Mouse (Mus musculus): ENCODE measurements around the gene Fah. TPM values are rescaled to one million over a fixed set of nuclear protein-coding genes. Genes with fewer than 3 reads are reported as not detected.

Gene Fah
- total and polyA plus RNA-seq, 2 experiments from 2014 or later, result 14.3 to 17.6 TPM

- 97% methylated on average over 1 of the region's 1 CpGs for whole genome bisulfite sequencing
- ATAC-seq, result no peak
Measured at GRCm38 (mm10) chr7:84560500-84560899, 46.0 kb downstream of the Fah start.

GRCm38 (mm10) chr7:84557332-84557731 lies 49.2 kb downstream of the Fah start:
- Histone ChIP-seq H3K27me3 (ENCODE audit: insufficient read depth, low read length) (no peaks in the 10 kb centered on the region), H3K9me3 (ENCODE audit: low read length) (no peaks in the 10 kb centered on the region), H3K4me2 (ENCODE audit: low read depth, low read length) (no peak overlapping the region), H3K9ac (replicated peaks; ENCODE audit: low read length) (no peak overlapping the region), H3K36me3 (ENCODE audit: insufficient read depth, low read length) (no peaks in the 10 kb centered on the region), H3K4me1 (ENCODE audit: insufficient read depth, low read length) (no peaks in the 10 kb centered on the region), H3K27ac (no peak overlapping the region), H3K4me3 (ENCODE audit: low read length) (no peak overlapping the region)
- 79% methylated on average over 3 of the region's 3 CpGs for WGBS
- TF ChIP-seq CTCF (IDR thresholded peaks at IDR 0.05; ENCODE audit: low read depth), result no peak
- no peak for ATAC-seq
- no peak for DNase-seq (ENCODE audit: low spot score)

More at GRCm38 (mm10) chr7:84560500-84560899, 46.0 kb downstream of the Fah start:
- H3K27me3 ChIP-seq (ENCODE audit: insufficient read depth, low read length), result no peaks in the 10 kb centered on the region
- H3K4me2 ChIP-seq (ENCODE audit: low read depth, low read length), result no peak overlapping the region
- no peak for TF ChIP-seq CTCF (IDR thresholded peaks at IDR 0.05; ENCODE audit: low read depth)
- H3K4me3 ChIP-seq (ENCODE audit: low read length), result no peak overlapping the region
- no peaks in the 10 kb centered on the region for H3K9me3 ChIP-seq (ENCODE audit: low read length)
- no peak for DNase-seq (ENCODE audit: low spot score)
- no peak overlapping the region for H3K9ac ChIP-seq (replicated peaks; ENCODE audit: low read length)
- H3K36me3 ChIP-seq (ENCODE audit: insufficient read depth, low read length), result no peaks in the 10 kb centered on the region
- no peak overlapping the region for H3K27ac ChIP-seq
- H3K4me1 ChIP-seq (ENCODE audit: insufficient read depth, low read length), result no peaks in the 10 kb centered on the region

- Histone ChIP-seq H3K4me1 (ENCODE audit: insufficient read depth, low read length) (no peaks in the 10 kb centered on the region), H3K9me3 (ENCODE audit: low read length) (no peaks in the 10 kb centered on the region), H3K36me3 (ENCODE audit: insufficient read depth, low read length) (no peaks in the 10 kb centered on the region), H3K4me2 (ENCODE audit: low read depth, low read length) (no peak overlapping the region), H3K9ac (replicated peaks; ENCODE audit: low read length) (no peak overlapping the region), H3K27me3 (ENCODE audit: insufficient read depth, low read length) (no peaks in the 10 kb centered on the region), H3K27ac (no peak overlapping the region), H3K4me3 (ENCODE audit: low read length) (no peak overlapping the region)
- TF ChIP-seq CTCF (IDR thresholded peaks at IDR 0.05; ENCODE audit: low read depth), result no peak
- ATAC-seq, result no peak
- 63% methylated on average over 3 of the region's 3 CpGs for WGBS
- DNase-seq (ENCODE audit: low spot score), result no peak
Measured at GRCm38 (mm10) chr7:84555294-84555693, 51.2 kb downstream of the Fah start.

GRCm38 (mm10) chr7:84551472-84551871 lies 55.0 kb downstream of the Fah start:
- 82% methylated on average over 2 of the region's 2 CpGs for WGBS
- Histone ChIP-seq H3K36me3 (ENCODE audit: insufficient read depth, low read length) (no peaks in the 10 kb centered on the region), H3K27ac (no peak overlapping the region), H3K9me3 (ENCODE audit: low read length) (no peaks in the 10 kb centered on the region), H3K4me1 (ENCODE audit: insufficient read depth, low read length) (no peaks in the 10 kb centered on the region), H3K27me3 (ENCODE audit: insufficient read depth, low read length) (no peaks in the 10 kb centered on the region), H3K4me2 (ENCODE audit: low read depth, low read length) (no peak overlapping the region), H3K9ac (replicated peaks; ENCODE audit: low read length) (no peak overlapping the region), H3K4me3 (ENCODE audit: low read length) (no peak overlapping the region)
- TF ChIP-seq CTCF (IDR thresholded peaks at IDR 0.05; ENCODE audit: low read depth), result no peak
- DNase-seq (ENCODE audit: low spot score) (no peak), ATAC-seq (no peak)

GRCm38 (mm10) chr7:84546667-84547066 lies 59.9 kb downstream of the Fah start:
- DNase-seq (ENCODE audit: low spot score) (peak; percentile 21), ATAC-seq (no peak)
- Histone ChIP-seq H3K4me3 (ENCODE audit: low read length) (no peak overlapping the region), H3K27ac (no peak overlapping the region), H3K9ac (replicated peaks; ENCODE audit: low read length) (no peak overlapping the region), H3K27me3 (ENCODE audit: insufficient read depth, low read length) (no peaks in the 10 kb centered on the region), H3K4me1 (ENCODE audit: insufficient read depth, low read length) (no peaks in the 10 kb centered on the region), H3K4me2 (ENCODE audit: low read depth, low read length) (no peak overlapping the region), H3K9me3 (ENCODE audit: low read length) (no peaks in the 10 kb centered on the region), H3K36me3 (ENCODE audit: insufficient read depth, low read length) (no peaks in the 10 kb centered on the region)
- WGBS, result 66% methylated on average over 4 of the region's 4 CpGs
- no peak; the same call in 1 of the 2 replicates for TF ChIP-seq CTCF (IDR thresholded peaks at IDR 0.05; ENCODE audit: low read depth)

- no peak for ATAC-seq
- no peak overlapping the region for H3K9ac ChIP-seq (replicated peaks; ENCODE audit: low read length)
- 86% methylated on average over 4 of the region's 4 CpGs for WGBS
- H3K27ac ChIP-seq, result no peak overlapping the region
- no peak for TF ChIP-seq CTCF (IDR thresholded peaks at IDR 0.05; ENCODE audit: low read depth)
- H3K4me2 ChIP-seq (ENCODE audit: low read depth, low read length), result no peak overlapping the region
- DNase-seq (ENCODE audit: low spot score), result no peak
- H3K4me3 ChIP-seq (ENCODE audit: low read length), result no peak overlapping the region
- no peaks in the 10 kb centered on the region; the same call in 1 of the 2 replicates for H3K27me3 ChIP-seq (ENCODE audit: insufficient read depth, low read length)
- no peaks in the 10 kb centered on the region for H3K9me3 ChIP-seq (ENCODE audit: low read length)
- H3K4me1 ChIP-seq (ENCODE audit: insufficient read depth, low read length), result no peaks in the 10 kb centered on the region
- no peaks in the 10 kb centered on the region for H3K36me3 ChIP-seq (ENCODE audit: insufficient read depth, low read length)
Measured at GRCm38 (mm10) chr7:84544946-84545345, 61.6 kb downstream of the Fah start.

Other genes starting within 250 kb of the Fah start
- 126 and 128 TPM in 2 replicates for gene Arnt2, start 196.5 kb downstream of the Fah start, total RNA-seq (2014; rRNA removed)
- gene Arnt2, start 196.5 kb downstream of the Fah start, polyA plus RNA-seq (2015; fragmentation: Nextera tagmentation; extraction: Ambion mirVana), result 39.8 and 44.6 TPM in 2 replicates
- gene Gm2115, start 77.8 kb downstream of the Fah start, total RNA-seq (2014; rRNA removed), result 1.9 and 3.6 TPM in 2 replicates
- gene Gm2115, start 77.8 kb downstream of the Fah start, polyA plus RNA-seq (2015; fragmentation: Nextera tagmentation; extraction: Ambion mirVana), result 1.7 TPM in 2 replicates
- gene Zfand6, start 83.2 kb upstream of the Fah start, total RNA-seq (2014; rRNA removed), result 82.5 and 104 TPM in 2 replicates
- 141 and 152 TPM in 2 replicates for gene Zfand6, start 83.2 kb upstream of the Fah start, polyA plus RNA-seq (2015; fragmentation: Nextera tagmentation; extraction: Ambion mirVana)
- 0.04 TPM in 1 of 2 replicates, not detected in the other for gene Olfr291, start 246.8 kb upstream of the Fah start, total RNA-seq (2014; rRNA removed)
- gene Olfr291, start 246.8 kb upstream of the Fah start, polyA plus RNA-seq (2015; fragmentation: Nextera tagmentation; extraction: Ambion mirVana), result not detected in 2 replicates

Measured in hindbrain, postnatal 0 days (tissue).